Mouse (Mus musculus): Measurements from ENCODE around the gene Tbx4. TPM values are rescaled to one million over a fixed set of nuclear protein-coding genes. Genes with fewer than 3 reads are reported as not detected.

The Tbx4 gene
- polyA plus RNA-seq, 1 experiment from 2014 or later: 44.0 TPM

- no peak overlapping the region for H3K9ac ChIP-seq (replicated peaks)
- H3K4me1 ChIP-seq (replicated peaks): peaks cover 6% of the 10 kb centered on the region
- H3K36me3 ChIP-seq: no peaks in the 10 kb centered on the region
- no peak for ATAC-seq (ENCODE audit: insufficient number of reproducible peaks, insufficient read depth, low FRiP score, low TSS enrichment, low read depth)
- peaks cover 4% of the 10 kb centered on the region; the same call in 1 of the 2 replicates for H3K9me3 ChIP-seq
- H3K27ac ChIP-seq: peak overlapping the region; percentile 18; the same call in 1 of the 2 replicates
- H3K4me2 ChIP-seq: no peak overlapping the region
- H3K4me3 ChIP-seq (replicated peaks): no peak overlapping the region
- no peaks in the 10 kb centered on the region for H3K27me3 ChIP-seq
- 32% methylated on average over 6 of the region's 6 CpGs for WGBS
These were observed 28.1 kb upstream of the Tbx4 start for GRCm38 (mm10) chr11:85857997-85858698.

- WGBS: 40% methylated on average over 7 of the region's 7 CpGs
These were observed 21.9 kb upstream of the Tbx4 start for GRCm38 (mm10) chr11:85864363-85864762.

DNA sequence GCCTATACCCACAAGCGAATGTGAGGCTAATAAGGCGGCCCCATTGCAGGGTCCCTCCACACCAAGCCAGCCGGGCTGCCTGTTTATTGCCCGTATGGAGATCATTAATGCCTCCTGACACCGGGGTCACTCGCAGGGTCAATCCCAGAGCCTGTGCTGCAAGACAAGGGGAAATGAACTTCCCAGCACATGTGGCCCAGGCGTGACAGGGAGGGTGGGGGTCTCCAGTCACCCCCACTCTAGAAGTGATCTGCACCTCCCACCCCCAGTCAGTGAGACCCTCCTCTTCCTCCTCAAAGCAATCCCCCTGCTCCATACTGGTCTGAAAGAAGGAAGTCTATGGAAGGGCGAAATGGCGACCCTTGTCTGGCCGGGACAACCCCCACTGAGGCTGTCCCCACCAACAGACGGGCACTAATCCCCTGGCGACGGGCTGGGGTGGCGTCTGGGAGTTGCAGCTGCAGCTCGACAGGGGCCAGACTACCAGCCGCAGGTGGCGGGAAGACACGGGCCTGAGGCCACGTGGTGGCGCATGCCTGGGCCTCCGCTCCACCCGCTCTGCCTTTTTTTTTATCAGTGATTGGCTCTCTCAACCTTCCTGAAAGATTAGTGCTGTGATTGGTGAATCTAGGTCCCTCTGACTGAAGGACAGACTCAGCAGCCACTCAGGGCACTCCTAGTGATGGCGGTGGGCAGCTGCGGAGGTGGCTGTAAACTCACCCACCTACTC, 10.0 kb upstream of the Tbx4 start:
- Histone ChIP-seq H3K4me3 (replicated peaks) (peak overlapping the region; percentile 20), H3K4me1 (replicated peaks) (peaks cover 36% of the 10 kb centered on the region), H3K9ac (replicated peaks) (0 out of 2 replicates have a peak overlapping the region, but pooled peaks have one; percentile 12), H3K4me2 (peak overlapping the region; percentile 53), H3K9me3 (no peaks in the 10 kb centered on the region), H3K36me3 (no peaks in the 10 kb centered on the region), H3K27ac (peak overlapping the region; percentile 92), H3K27me3 (no peaks in the 10 kb centered on the region)
- WGBS: 18% methylated on average over 24 of the region's 24 CpGs
- peak; percentile 86 for ATAC-seq (ENCODE audit: insufficient number of reproducible peaks, insufficient read depth, low FRiP score, low TSS enrichment, low read depth)

More at GRCm38 (mm10) chr11:85864363-85864762, 21.9 kb upstream of the Tbx4 start:
- Histone ChIP-seq H3K36me3 (no peaks in the 10 kb centered on the region), H3K4me1 (replicated peaks) (no peaks in the 10 kb centered on the region; the same call in 1 of the 2 replicates), H3K27ac (no peak overlapping the region), H3K4me3 (replicated peaks) (no peak overlapping the region), H3K27me3 (no peaks in the 10 kb centered on the region), H3K9ac (replicated peaks) (no peak overlapping the region), H3K9me3 (no peaks in the 10 kb centered on the region), H3K4me2 (no peak overlapping the region)
- no peak for ATAC-seq (ENCODE audit: insufficient number of reproducible peaks, insufficient read depth, low FRiP score, low TSS enrichment, low read depth)

- Histone ChIP-seq H3K36me3 (no peaks in the 10 kb centered on the region), H3K27ac (no peak overlapping the region), H3K4me3 (replicated peaks) (no peak overlapping the region), H3K4me2 (no peak overlapping the region), H3K9ac (replicated peaks) (no peak overlapping the region), H3K9me3 (no peaks in the 10 kb centered on the region), H3K27me3 (peaks cover 31% of the 10 kb centered on the region), H3K4me1 (replicated peaks) (peaks cover 30% of the 10 kb centered on the region)
- ATAC-seq (ENCODE audit: insufficient number of reproducible peaks, insufficient read depth, low FRiP score, low TSS enrichment, low read depth): no peak
- WGBS: 69% methylated on average over 4 of the region's 4 CpGs
These were observed 1.7 kb upstream of the Tbx4 start for GRCm38 (mm10) chr11:85884498-85884897.

DNA sequence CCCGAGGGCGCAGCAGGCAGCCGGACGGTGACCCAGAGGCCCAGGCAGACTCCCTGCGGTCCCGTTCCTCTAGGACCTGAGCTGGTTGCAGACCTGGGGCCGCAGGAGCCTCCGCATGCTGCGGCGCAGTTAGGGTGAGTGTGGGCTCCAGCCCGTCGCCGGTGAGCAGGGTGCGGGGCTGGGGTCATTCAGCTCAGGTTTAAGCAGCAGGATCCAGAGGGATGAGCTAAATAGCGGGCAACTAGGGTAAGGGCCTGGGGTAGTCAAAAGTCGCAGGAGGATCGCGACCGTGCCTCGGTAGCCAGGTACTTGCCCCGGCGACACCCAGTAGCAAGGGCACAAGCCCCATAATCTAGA, 185 bp downstream of the Tbx4 start:
- 3% methylated on average over 22 of the region's 22 CpGs for WGBS
- H3K9me3 ChIP-seq: no peaks in the 10 kb centered on the region
- H3K4me3 ChIP-seq (replicated peaks): peak overlapping the region; percentile 64
- peak overlapping the region; percentile 95 for H3K27ac ChIP-seq
- H3K4me1 ChIP-seq (replicated peaks): peaks cover 36% of the 10 kb centered on the region
- H3K4me2 ChIP-seq: peak overlapping the region; percentile 80
- H3K9ac ChIP-seq (replicated peaks): peak overlapping the region; percentile 96
- no peak for ATAC-seq (ENCODE audit: insufficient number of reproducible peaks, insufficient read depth, low FRiP score, low TSS enrichment, low read depth)
- no peaks in the 10 kb centered on the region for H3K36me3 ChIP-seq
- H3K27me3 ChIP-seq: peaks cover 50% of the 10 kb centered on the region

DNA sequence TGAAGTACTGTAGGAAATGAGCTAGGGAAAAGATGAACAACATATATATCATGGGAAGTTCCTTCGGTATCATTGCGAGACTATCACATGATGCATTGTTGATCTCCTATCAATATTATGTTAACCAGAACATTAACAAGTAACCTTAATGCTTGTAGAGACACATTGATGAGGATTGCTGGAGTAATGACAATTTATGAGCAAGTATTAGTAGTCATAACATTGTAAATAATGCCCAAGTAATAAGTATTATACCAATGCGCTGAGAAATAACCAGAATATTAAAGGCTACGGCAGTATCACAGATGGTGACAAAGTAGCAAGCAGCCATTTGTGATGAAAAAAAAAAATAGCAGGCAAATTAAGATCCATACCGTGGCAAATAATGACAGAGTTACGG, 1.1 kb downstream of the Tbx4 start:
- WGBS: 14% methylated on average over 6 of the region's 6 CpGs
- H3K4me2 ChIP-seq: peak overlapping the region; percentile 80

DNA sequence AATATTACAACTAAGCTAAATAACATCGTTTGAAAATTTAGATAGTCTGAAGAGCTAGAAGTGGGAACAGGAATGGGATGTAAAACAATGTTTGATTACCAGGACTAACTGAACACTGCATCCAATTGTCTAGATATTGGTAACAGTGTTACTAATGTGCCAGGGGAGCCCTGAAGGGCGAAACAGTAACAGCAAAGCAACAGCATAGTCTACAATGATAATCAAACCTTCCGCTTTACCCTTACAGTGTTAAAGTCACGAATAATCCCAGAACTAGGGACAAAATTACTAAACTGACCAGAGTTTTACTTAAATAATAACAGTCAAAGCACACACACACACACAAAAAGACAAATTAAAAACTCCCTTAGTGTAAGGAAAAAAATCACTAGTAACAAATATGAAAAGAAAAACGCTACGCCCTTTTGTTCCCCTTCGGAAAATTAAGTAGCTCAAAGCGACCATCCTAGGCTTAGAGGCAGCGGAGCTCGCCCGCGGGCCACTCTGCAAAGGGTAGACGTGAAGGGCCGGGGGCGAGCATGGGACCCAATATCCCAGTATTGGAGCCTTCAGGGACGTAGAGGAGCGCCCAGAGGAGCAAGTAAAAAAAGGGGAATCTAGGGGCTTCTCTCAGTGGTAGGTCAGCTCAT, 1.7 kb downstream of the Tbx4 start:
- Histone ChIP-seq H3K4me1 (replicated peaks) (peaks cover 49% of the 10 kb centered on the region), H3K36me3 (no peaks in the 10 kb centered on the region), H3K27ac (peak overlapping the region; percentile 94), H3K9ac (replicated peaks) (peak overlapping the region; percentile 95), H3K4me3 (replicated peaks) (peak overlapping the region; percentile 64), H3K4me2 (peak overlapping the region; percentile 80), H3K27me3 (peaks cover 65% of the 10 kb centered on the region), H3K9me3 (no peaks in the 10 kb centered on the region)
- 3% methylated on average over 17 of the region's 17 CpGs for WGBS
- no peak for ATAC-seq (ENCODE audit: insufficient number of reproducible peaks, insufficient read depth, low FRiP score, low TSS enrichment, low read depth)

More for the DNA sequence above, 1.1 kb downstream of the Tbx4 start:
- H3K36me3 ChIP-seq: no peaks in the 10 kb centered on the region
- peak overlapping the region; percentile 64 for H3K4me3 ChIP-seq (replicated peaks)
- H3K9me3 ChIP-seq: no peaks in the 10 kb centered on the region
- H3K9ac ChIP-seq (replicated peaks): peak overlapping the region; percentile 95
- no peak overlapping the region for H3K27ac ChIP-seq
- peaks cover 58% of the 10 kb centered on the region for H3K27me3 ChIP-seq
- ATAC-seq (ENCODE audit: insufficient number of reproducible peaks, insufficient read depth, low FRiP score, low TSS enrichment, low read depth): no peak
- H3K4me1 ChIP-seq (replicated peaks): peaks cover 43% of the 10 kb centered on the region

GRCm38 (mm10) chr11:85888451-85888961, 2.3 kb downstream of the Tbx4 start:
- peak overlapping the region; percentile 64 for H3K4me3 ChIP-seq (replicated peaks)
- H3K9ac ChIP-seq (replicated peaks): peak overlapping the region; percentile 95
- WGBS: 4% methylated on average over 26 of the region's 26 CpGs
- ATAC-seq (ENCODE audit: insufficient number of reproducible peaks, insufficient read depth, low FRiP score, low TSS enrichment, low read depth): no peak
- peak overlapping the region; percentile 80 for H3K4me2 ChIP-seq
- H3K27ac ChIP-seq: peak overlapping the region; percentile 94
- no peaks in the 10 kb centered on the region for H3K9me3 ChIP-seq
- peaks cover 52% of the 10 kb centered on the region for H3K4me1 ChIP-seq (replicated peaks)
- H3K27me3 ChIP-seq: peaks cover 70% of the 10 kb centered on the region
- H3K36me3 ChIP-seq: no peaks in the 10 kb centered on the region

- peak overlapping the region; percentile 64 for H3K4me3 ChIP-seq (replicated peaks)
These were observed 3.0 kb downstream of the Tbx4 start for GRCm38 (mm10) chr11:85889056-85889729.

GRCm38 (mm10) chr11:85889730-85890562, 3.7 kb downstream of the Tbx4 start:
- Histone ChIP-seq H3K9ac (replicated peaks) (peak overlapping the region; percentile 95), H3K4me2 (peak overlapping the region; percentile 80), H3K9me3 (no peaks in the 10 kb centered on the region), H3K4me1 (replicated peaks) (peaks cover 67% of the 10 kb centered on the region), H3K27me3 (peaks cover 83% of the 10 kb centered on the region), H3K4me3 (replicated peaks) (peak overlapping the region; percentile 64), H3K36me3 (no peaks in the 10 kb centered on the region), H3K27ac (peak overlapping the region; percentile 94)
- ATAC-seq (ENCODE audit: insufficient number of reproducible peaks, insufficient read depth, low FRiP score, low TSS enrichment, low read depth): peak; percentile 37; the same call in 1 of the 2 replicates
- 4% methylated on average over 47 of the region's 47 CpGs for WGBS

More at GRCm38 (mm10) chr11:85889056-85889729, 3.0 kb downstream of the Tbx4 start:
- peaks cover 76% of the 10 kb centered on the region for H3K27me3 ChIP-seq
- peaks cover 59% of the 10 kb centered on the region for H3K4me1 ChIP-seq (replicated peaks)
- peak overlapping the region; percentile 94 for H3K27ac ChIP-seq
- 0 out of 2 replicates have a peak, but pooled peaks have one; percentile 4 for ATAC-seq (ENCODE audit: insufficient number of reproducible peaks, insufficient read depth, low FRiP score, low TSS enrichment, low read depth)
- H3K9me3 ChIP-seq: no peaks in the 10 kb centered on the region
- peak overlapping the region; percentile 80 for H3K4me2 ChIP-seq
- H3K36me3 ChIP-seq: no peaks in the 10 kb centered on the region
- peak overlapping the region; percentile 95 for H3K9ac ChIP-seq (replicated peaks)
- WGBS: 16% methylated on average over 8 of the region's 8 CpGs

Measured in limb, embryonic 12.5 days (tissue).